Mouse (Mus musculus) bone marrow macrophage, adult 2 months (primary cell): ENCODE data around the gene Akna. TPM values are rescaled to one million over a fixed set of nuclear protein-coding genes. Genes with fewer than 3 reads are reported as not detected.
"Not testable (repeated sequence)": the region's sequence is repeated elsewhere in the genome, so short reads cannot be mapped to it uniquely, and the experiment has no call there.

ENCODE experiments used
- H3K27ac ChIP-seq: 2 replicates; pipeline ENCODE4 v1.5.1; 2012; ENCODE audit warnings: low read depth, low read length; ENCODE audit not compliant: insufficient read depth
- H3K4me1 ChIP-seq: 2 replicates; pipeline ENCODE4 v1.6.1; 2012; ENCODE audit warnings: low read length; ENCODE audit not compliant: control insufficient read depth, insufficient read depth
- H3K4me3 ChIP-seq: 2 replicates; pipeline ENCODE4 v1.5.1; 2012; ENCODE audit warnings: mild to moderate bottlenecking, low read length, moderate library complexity; ENCODE audit not compliant: insufficient read depth
- CTCF ChIP-seq: IDR thresholded peaks from 2 replicates; pipeline ENCODE4 v1.5.1; 2012; ENCODE audit warnings: low read depth, mild to moderate bottlenecking, low read length, moderate library complexity
- POLR2A ChIP-seq: IDR thresholded peaks from 2 replicates; pipeline ENCODE4 v1.6.1; 2012; ENCODE audit warnings: mild to moderate bottlenecking, low read depth, low read length, borderline replicate concordance
- polyA plus RNA-seq: library from polyadenylated mRNA; stranded (reverse); fragments of >200 nt; gene quantifications from 2 replicates; pipeline ENCODE4 v1.2.4, GENCODE M21; 2012; ENCODE audit not compliant: missing spikeins, insufficient read depth, insufficient read length

The Akna gene
- polyA plus RNA-seq, 1 experiment = 39.4 TPM

GRCm38 (mm10) chr4:63338414-63339076, 64.6 kb downstream of the Akna start:
- no peak overlapping the region for H3K27ac ChIP-seq
- no peaks in the 10 kb centered on the region for H3K4me1 ChIP-seq
- TF ChIP-seq CTCF (no peak), POLR2A (no peak)
- no peak overlapping the region for H3K4me3 ChIP-seq

- no peak overlapping the region for H3K27ac ChIP-seq
- no peak overlapping the region for H3K4me3 ChIP-seq
- no peak for TF ChIP-seq CTCF
- no peak for TF ChIP-seq POLR2A
- no peaks in the 10 kb centered on the region for H3K4me1 ChIP-seq
Measured at GRCm38 (mm10) chr4:63333403-63333802, 69.8 kb downstream of the Akna start.

GRCm38 (mm10) chr4:63323275-63323815, 79.8 kb downstream of the Akna start:
- peaks cover 6% of the 10 kb centered on the region for H3K4me1 ChIP-seq
- H3K4me3 ChIP-seq = no peak overlapping the region
- no peak overlapping the region for H3K27ac ChIP-seq
- TF ChIP-seq POLR2A = no peak
- TF ChIP-seq CTCF = no peak

- peaks cover 19% of the 10 kb centered on the region for H3K4me1 ChIP-seq
- not testable (repeated sequence) for H3K4me3 ChIP-seq, H3K27ac ChIP-seq
- TF ChIP-seq CTCF = 0 out of 2 replicates have a peak, but pooled peaks have one; percentile 14
Measured at GRCm38 (mm10) chr4:63319566-63319965, 83.6 kb downstream of the Akna start.

Other genes starting within 250 kb of the Akna start
- gene Ambp, start 248.6 kb downstream of the Akna start, polyA plus RNA-seq = not detected in 2 replicates
- not detected in 2 replicates for gene Kif12, start 231.2 kb downstream of the Akna start, polyA plus RNA-seq
- 0.28 TPM in 1 of 2 replicates, not detected in the other for gene Col27a1, start 189.3 kb downstream of the Akna start, polyA plus RNA-seq
- gene Orm1, start 58.8 kb downstream of the Akna start, polyA plus RNA-seq = not detected in 2 replicates
- not detected in 2 replicates for gene Orm3, start 47.2 kb downstream of the Akna start, polyA plus RNA-seq
- not detected in 2 replicates for gene Orm2, start 40.9 kb downstream of the Akna start, polyA plus RNA-seq
- gene Whrn, start 92.6 kb upstream of the Akna start, polyA plus RNA-seq = 0.29 TPM in 1 of 2 replicates, not detected in the other
- gene Atp6v1g1, start 141.4 kb upstream of the Akna start, polyA plus RNA-seq = 270 and 275 TPM in 2 replicates
- gene Tmem268, start 155.4 kb upstream of the Akna start, polyA plus RNA-seq = 5.7 and 6.9 TPM in 2 replicates
- not detected in 2 replicates for gene Gm11213, start 201.9 kb upstream of the Akna start, polyA plus RNA-seq
- not detected in 2 replicates for gene Tex48, start 219.1 kb upstream of the Akna start, polyA plus RNA-seq